Mouse (Mus musculus) layer of hippocampus, postnatal 36 days (tissue): ENCODE results near the gene Tmem94. TPM values are rescaled to one million over a fixed set of nuclear protein-coding genes. Genes with fewer than 3 reads are reported as not detected.

ENCODE experiments used
- DNase-seq, 2 experiments: peaks; one replicate each; pipeline ENCODE4 v3.0.0; 2022
- microRNA-seq, 2 experiments: library from miRNA; unstranded; fragments of <30 nt; microRNA quantifications; one replicate each; pipeline ENCODE4 v1.2.0; 2021
- total RNA-seq, 2 experiments: library from RNA; stranded (reverse); gene quantifications; 2 replicates each; pipeline ENCODE4 v1.2.3; 2021

The Tmem94 gene
- total RNA-seq, 2 experiments from 2014 or later = 49.6 to 50.1 TPM

DNA sequence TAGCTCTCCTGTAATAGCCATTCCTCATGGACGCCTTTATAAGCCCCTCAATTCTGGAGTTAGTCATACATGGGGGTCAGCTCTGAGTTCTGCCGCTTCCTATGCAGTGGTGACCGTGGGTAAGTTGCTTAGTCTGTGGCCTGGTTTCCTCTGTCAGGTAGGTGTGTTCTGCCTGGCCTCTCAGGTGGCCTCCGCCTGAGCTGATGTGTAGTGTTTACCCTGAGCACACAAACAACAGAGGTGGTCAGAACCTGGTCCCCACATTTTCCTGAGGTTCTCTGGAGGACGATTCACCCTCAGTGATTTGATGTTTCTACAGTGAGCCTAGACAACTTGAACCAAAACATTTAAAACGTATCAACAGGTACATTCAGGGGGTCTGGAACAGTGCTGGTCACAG lies 66.8 kb downstream of the Tmem94 start:
- no peak for DNase-seq

- no peak for DNase-seq
Observed at GRCm38 (mm10) chr11:115832523-115832922, 67.3 kb downstream of the Tmem94 start.

GRCm38 (mm10) chr11:115833021-115833513 lies 67.8 kb downstream of the Tmem94 start:
- DNase-seq = no peak

DNA sequence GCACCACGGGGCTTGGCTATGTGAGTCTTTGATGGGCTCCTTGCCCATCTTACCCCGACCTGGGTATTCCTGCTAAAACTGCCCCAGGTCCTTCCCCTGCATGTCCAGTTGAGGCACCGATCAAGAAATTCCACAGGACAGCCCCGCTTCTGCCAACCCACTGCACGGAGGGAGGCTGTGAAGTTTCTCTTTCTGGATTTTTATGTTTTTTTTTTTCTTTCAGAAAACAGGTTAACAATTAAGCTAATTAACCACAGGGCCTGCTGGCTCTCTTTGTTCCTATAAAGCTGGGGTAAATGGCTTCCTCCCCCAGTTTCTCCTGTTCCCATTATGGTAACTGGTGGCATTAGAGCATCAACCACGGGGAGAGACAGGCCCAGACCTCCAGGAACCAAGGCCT lies 68.8 kb downstream of the Tmem94 start:
- no peak for DNase-seq

DNA sequence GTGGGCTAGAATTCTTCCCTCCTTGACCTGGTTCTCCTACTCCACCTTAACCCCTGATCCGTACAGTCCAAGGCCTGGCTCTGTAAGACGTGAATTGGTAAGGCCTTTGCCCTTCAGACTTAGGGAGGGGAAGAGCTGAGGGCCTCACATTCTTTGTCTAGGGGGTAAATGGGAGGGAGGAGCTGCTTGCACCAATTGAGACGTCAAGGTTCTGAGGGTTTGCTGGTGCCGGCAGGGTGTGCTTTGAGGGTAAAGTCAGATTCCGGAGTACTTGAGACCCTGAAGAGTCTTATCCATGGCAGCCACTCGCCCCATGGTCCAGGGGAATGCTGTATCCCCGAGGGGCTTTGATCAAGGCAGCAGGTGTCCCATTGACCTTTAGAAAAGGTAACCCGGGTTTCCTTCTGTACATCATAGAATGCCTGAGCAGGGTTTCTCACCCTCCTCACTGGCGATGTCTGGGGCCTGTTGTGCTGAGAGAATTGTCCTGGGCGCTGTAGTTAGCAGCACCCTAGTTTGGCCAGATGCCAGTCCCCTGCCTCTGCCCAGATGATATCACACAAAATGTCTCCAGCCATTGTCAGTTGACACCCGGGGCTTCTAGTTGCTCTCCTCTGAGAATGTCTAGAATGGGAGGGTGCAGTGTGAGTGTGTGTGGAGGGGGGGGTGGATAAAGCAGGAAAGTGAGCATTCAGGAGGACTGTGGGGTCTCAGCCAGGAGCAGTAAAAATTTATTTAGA lies 71.6 kb downstream of the Tmem94 start:
- DNase-seq = no peak

GRCm38 (mm10) chr11:115837606-115838345 lies 72.5 kb downstream of the Tmem94 start:
- no peak for DNase-seq

DNA sequence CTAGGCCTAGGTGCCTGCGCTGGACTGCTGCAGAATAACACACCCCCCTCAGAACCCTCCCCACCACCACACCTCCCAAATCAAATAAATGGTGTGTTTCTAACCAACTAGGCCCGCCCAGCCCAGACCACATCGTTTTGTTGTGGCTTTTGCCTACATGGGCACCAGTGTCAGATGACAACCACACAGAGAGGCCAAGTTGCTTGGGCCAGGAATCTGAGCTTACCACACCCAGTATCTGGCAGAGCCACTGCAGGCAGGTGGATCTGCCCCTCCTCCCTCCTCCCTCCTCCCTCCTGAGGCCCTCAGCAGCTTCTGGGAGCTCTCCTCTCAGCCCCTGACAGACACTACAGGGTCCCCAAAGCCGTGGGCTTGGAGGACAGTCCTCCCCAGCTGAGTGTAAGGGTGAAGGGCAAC lies 73.7 kb downstream of the Tmem94 start:
- no peak for DNase-seq

- no peak for DNase-seq
Observed at GRCm38 (mm10) chr11:115839732-115840131, 74.5 kb downstream of the Tmem94 start.

DNA sequence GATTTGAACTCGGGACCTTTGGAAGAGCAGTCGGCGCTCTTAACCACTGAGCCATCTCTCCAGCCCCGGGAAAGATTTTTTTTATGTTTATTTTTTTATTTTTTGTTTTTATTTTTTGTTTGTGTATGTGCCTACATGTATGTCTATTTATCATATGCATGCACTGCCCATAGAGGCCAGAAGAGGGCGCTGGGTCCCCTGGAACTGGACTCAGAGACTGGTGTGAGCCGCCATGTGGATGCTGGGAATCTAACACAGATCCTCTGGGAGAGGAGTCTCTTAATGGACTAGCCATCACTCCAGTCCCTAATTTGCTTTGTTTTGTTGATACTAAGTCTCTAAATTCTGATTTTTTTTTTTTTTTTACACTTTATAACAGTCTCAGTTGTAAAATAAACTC lies 75.8 kb downstream of the Tmem94 start:
- no peak for DNase-seq

GRCm38 (mm10) chr11:115841961-115842550 lies 76.8 kb downstream of the Tmem94 start:
- DNase-seq = no peak

- DNase-seq = no peak
Observed at GRCm38 (mm10) chr11:115843141-115843890, 78.1 kb downstream of the Tmem94 start.

- no peak for DNase-seq
Observed at GRCm38 (mm10) chr11:115843891-115844239, 78.6 kb downstream of the Tmem94 start.

DNA sequence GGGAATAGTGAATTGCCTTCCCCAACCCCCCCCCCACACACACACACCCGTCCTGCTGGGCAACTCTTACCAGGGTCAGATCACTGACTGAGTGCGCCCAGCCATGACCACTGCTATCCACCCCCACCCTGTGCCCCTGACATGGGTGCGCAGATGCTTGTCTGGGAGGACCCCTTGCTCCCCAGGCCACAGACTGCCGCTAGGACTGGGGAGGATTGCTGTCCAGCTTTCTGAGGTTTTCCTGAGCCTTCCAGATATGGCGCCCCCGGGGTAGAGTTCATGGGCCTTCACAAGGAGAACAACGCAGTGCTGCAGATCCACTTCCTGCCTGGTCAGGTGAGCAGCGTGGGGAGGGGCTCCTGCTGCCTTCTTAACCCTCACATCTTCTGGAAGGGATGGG lies 79.0 kb downstream of the Tmem94 start:
- DNase-seq = no peak

DNA sequence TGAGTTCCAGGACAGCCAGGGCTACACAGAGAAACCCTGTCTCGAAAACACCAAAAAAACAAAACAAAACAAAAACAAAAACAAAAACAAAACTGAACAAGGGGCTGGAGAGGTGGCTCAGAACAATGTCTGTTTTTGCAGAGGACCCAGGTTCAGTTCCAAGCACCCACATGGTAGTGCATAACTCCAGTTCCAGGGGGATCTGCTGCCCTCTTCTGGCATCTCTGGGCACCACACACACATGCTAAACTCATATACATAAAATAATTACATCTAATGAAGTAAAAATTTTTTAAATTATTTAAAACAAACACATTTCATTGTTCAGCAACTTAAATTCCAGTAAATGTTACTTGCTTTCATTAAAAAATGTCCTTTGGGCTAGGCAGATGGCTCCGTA lies 80.6 kb downstream of the Tmem94 start:
- DNase-seq = no peak

Small RNAs within 50 kb of the gene (microRNA-seq; reads per million reads assigned to microRNA genes)
- gene Mir5621 = 0.63 to 0.90 reads per million in 2 experiments

Other genes with a start within 250 kb of the Tmem94 start
- gene Sumo2, start 229.2 kb upstream of the Tmem94 start, total RNA-seq = 100 to 1,000 TPM; 324 to 344 TPM
- 10 to 100 TPM; 49.8 to 60.7 TPM for gene Nup85, start 201.0 kb upstream of the Tmem94 start, total RNA-seq
- gene Mrps7, start 161.5 kb upstream of the Tmem94 start, total RNA-seq = 10 to 100 TPM; 48.8 to 61.3 TPM
- gene Gga3, start 161.4 kb upstream of the Tmem94 start, total RNA-seq = 10 to 100 TPM; 68.7 to 80.7 TPM
- 10 to 100 TPM; 21.0 to 21.2 TPM for gene Mif4gd, start 152.5 kb upstream of the Tmem94 start, total RNA-seq
- 10 to 100 TPM; 64.0 to 66.0 TPM for gene Slc25a19, start 137.1 kb upstream of the Tmem94 start, total RNA-seq
- gene Grb2, start 56.8 kb upstream of the Tmem94 start, total RNA-seq = 100 to 1,000 TPM; 181 to 192 TPM
- gene Caskin2, start 48.2 kb downstream of the Tmem94 start, total RNA-seq = 10 to 100 TPM; 19.5 to 19.6 TPM
- gene Tsen54, start 49.3 kb downstream of the Tmem94 start, total RNA-seq = 10 to 100 TPM; 12.0 to 12.7 TPM
- gene Llgl2, start 58.6 kb downstream of the Tmem94 start, total RNA-seq = 1 to 10 TPM; 1.2 to 2.4 TPM
- gene Myo15b, start 93.0 kb downstream of the Tmem94 start, total RNA-seq = under 1 TPM in 1 of 2 experiments, not detected in 1; 0.20 TPM
- under 1 TPM in 1 of 2 experiments, not detected in 1; 0.72 TPM for gene Smim5, start 134.5 kb downstream of the Tmem94 start, total RNA-seq
- gene Smim6, start 146.6 kb downstream of the Tmem94 start, total RNA-seq = not detected
- gene Sap30bp, start 167.8 kb downstream of the Tmem94 start, total RNA-seq = 10 to 100 TPM; 52.2 to 58.2 TPM
- gene Recql5, start 168.0 kb downstream of the Tmem94 start, total RNA-seq = 10 to 100 TPM; 30.4 to 35.1 TPM
- 1 to 10 TPM; 8.2 to 9.7 TPM for gene Itgb4, start 209.3 kb downstream of the Tmem94 start, total RNA-seq
- gene Galk1, start 247.3 kb downstream of the Tmem94 start, total RNA-seq = 10 to 100 TPM; 13.4 to 14.2 TPM